Mouse (Mus musculus) CH12.LX (cell line): Measurements from ENCODE around the gene Actl6b. TPM values are rescaled to one million over a fixed set of nuclear protein-coding genes. Genes with fewer than 3 reads are reported as not detected.

Source experiments
- DNase-seq: peaks from one replicate; pipeline ENCODE4 v3.0.0-alpha.2; 2013; ENCODE audit errors: extremely low read depth
- H3K27ac ChIP-seq: 2 replicates; pipeline ENCODE4 v1.5.1; 2012; ENCODE audit warnings: low read depth, mild to moderate bottlenecking, control low read depth, moderate library complexity; ENCODE audit not compliant: insufficient read depth
- H3K27me3 ChIP-seq: replicated peaks from 2 replicates; pipeline ENCODE3; 2012; ENCODE audit warnings: inconsistent platforms
- H3K36me3 ChIP-seq, 2 experiments: replicated peaks in 1 of 2; 2 replicates each; pipeline versions ENCODE3 to v1.6.1; 2012; ENCODE audit warnings: inconsistent platforms in 1 of 2, low read length in 1 of 2, mild to moderate bottlenecking in 1 of 2, mixed read lengths in 1 of 2, moderate library complexity in 1 of 2; ENCODE audit not compliant: control insufficient read depth in 1 of 2, insufficient read depth in 1 of 2
- H3K4me1 ChIP-seq, 2 experiments: 2 replicates each; pipeline ENCODE4 v1.6.1; 2012; ENCODE audit warnings: inconsistent platforms in 1 of 2, moderate library complexity in 1 of 2; ENCODE audit not compliant: insufficient read depth in 2 of 2, control insufficient read depth in 1 of 2
- H3K4me2 ChIP-seq: 2 replicates; pipeline ENCODE4 v1.6.1; 2012; ENCODE audit warnings: low read depth, mild to moderate bottlenecking, control low read depth; ENCODE audit not compliant: poor library complexity, insufficient read depth, severe bottlenecking
- H3K4me3 ChIP-seq, 3 experiments: fragments of 150-350 bp in 1 of 3; sonication (generic) in 1 of 3; replicated peaks in 1 of 3; 2 replicates each; pipeline versions ENCODE3 to v1.5.1; 2011 to 2012; ENCODE audit warnings: low read depth in 2 of 3, low read length in 2 of 3, mild to moderate bottlenecking in 2 of 3, moderate library complexity in 2 of 3, control low read depth in 1 of 3, improper control_type of control experiment in 1 of 3, inconsistent platforms in 1 of 3, mixed read lengths in 1 of 3; ENCODE audit not compliant: poor library complexity in 1 of 3
- H3K79me2 ChIP-seq: replicated peaks from 2 replicates; pipeline ENCODE4 v1.6.1; 2012; ENCODE audit warnings: mild to moderate bottlenecking, moderate library complexity; ENCODE audit not compliant: control insufficient read depth, poor library complexity, insufficient read depth, severe bottlenecking; ENCODE audit errors: extremely low read depth
- H3K9ac ChIP-seq: 2 replicates; pipeline ENCODE4 v1.6.1; 2012; ENCODE audit warnings: low read depth, mild to moderate bottlenecking, control low read depth, moderate library complexity; ENCODE audit not compliant: insufficient read depth
- H3K9me3 ChIP-seq: replicated peaks from 2 replicates; pipeline ENCODE3; 2012; ENCODE audit warnings: low read length, inconsistent platforms, mixed read lengths
- CHD1 ChIP-seq: IDR thresholded peaks from 2 replicates; pipeline ENCODE4 v1.6.1; 2012; ENCODE audit warnings: low read depth, low read length, improper control_type of control experiment, inconsistent platforms
- E2F4 ChIP-seq: IDR thresholded peaks from 2 replicates; pipeline ENCODE4 v1.6.1; 2011; ENCODE audit warnings: low read depth, low read length, improper control_type of control experiment; ENCODE audit not compliant: insufficient replicate concordance
- KAT2A ChIP-seq: IDR thresholded peaks from 2 replicates; pipeline ENCODE4 v1.6.1; 2012; ENCODE audit warnings: low read length, improper control_type of control experiment, inconsistent platforms; ENCODE audit not compliant: insufficient replicate concordance
- MAZ ChIP-seq: IDR thresholded peaks from 2 replicates; pipeline ENCODE4 v1.6.1; 2012; ENCODE audit warnings: low read depth, mild to moderate bottlenecking, inconsistent platforms, low read length, improper control_type of control experiment, moderate library complexity
- PAX5 ChIP-seq: IDR thresholded peaks from 2 replicates; pipeline ENCODE4 v1.6.1; 2012; ENCODE audit warnings: low read length, inconsistent platforms, mixed read lengths
- POLR2A ChIP-seq: IDR thresholded peaks from 2 replicates; pipeline ENCODE4 v1.6.1; 2011; ENCODE audit warnings: low read depth, mild to moderate bottlenecking, improper control_type of control experiment, low read length
- RCOR1 ChIP-seq: conservative IDR thresholded peaks from 2 replicates; pipeline ENCODE4 v1.6.1; 2012; ENCODE audit warnings: low read depth, mild to moderate bottlenecking, inconsistent platforms, low read length, improper control_type of control experiment
- SIN3A ChIP-seq: IDR thresholded peaks from 2 replicates; pipeline ENCODE4 v1.6.1; 2012; ENCODE audit warnings: low read length, improper control_type of control experiment, inconsistent platforms
- TBP ChIP-seq: conservative IDR thresholded peaks from 2 replicates; pipeline ENCODE4 v1.6.1; 2011; ENCODE audit warnings: low read depth, low read length, improper control_type of control experiment
- USF1 ChIP-seq: IDR thresholded peaks from 2 replicates; pipeline ENCODE4 v1.6.1; 2014; ENCODE audit warnings: low read depth, mild to moderate bottlenecking, inconsistent platforms, low read length, improper control_type of control experiment
- ZKSCAN1 ChIP-seq: IDR thresholded peaks from 2 replicates; pipeline ENCODE4 v1.6.1; 2012; ENCODE audit warnings: low read depth, inconsistent platforms, low read length, improper control_type of control experiment, borderline replicate concordance
- ZMIZ1 ChIP-seq: IDR thresholded peaks from 2 replicates; pipeline ENCODE4 v1.6.1; 2012; ENCODE audit warnings: low read depth, mild to moderate bottlenecking, inconsistent platforms, low read length, improper control_type of control experiment
- ZNF384 ChIP-seq: IDR thresholded peaks from 2 replicates; pipeline ENCODE4 v1.6.1; 2012; ENCODE audit warnings: low read depth, low read length, improper control_type of control experiment, inconsistent platforms
- dilution Hi-C: fragments of 300-500 bp; cut with MboI; formaldehyde crosslinking; loops from 2 replicates; pipeline ENCODE4 v1.14.3; 2020; ENCODE audit warnings: low sequenced_read_pairs; ENCODE audit not compliant: extremely low pct_unique_long_range_greater_than_20kb, extremely low pct_ligation_motif_present
- in situ Hi-C: fragments of 300-500 bp; cut with MboI; formaldehyde crosslinking; loops from 3 replicates; pipeline ENCODE4 v1.14.3; 2019; ENCODE audit warnings: low sequenced_read_pairs, low pct_ligation_motif_present, low pct_unique_long_range_greater_than_20kb, mixed read lengths
- polyA plus RNA-seq: library from polyadenylated mRNA; unstranded; fragments of >175 nt; gene quantifications from 2 replicates; pipeline ENCODE4 v1.2.1, GENCODE M21; 2012; ENCODE audit warnings: low read depth; ENCODE audit not compliant: insufficient read length
- total RNA-seq, 2 experiments: library from RNA; depleted of rRNA; stranded (reverse); fragments of 300-350 nt in 1 of 2; fragments of >200 nt in 1 of 2; gene quantifications; 2 replicates each; pipeline ENCODE4 v1.2.3; 2012 to 2014

Gene Actl6b
- total and polyA plus RNA-seq, 3 experiments = not detected

- no peak overlapping the region for H3K4me3 ChIP-seq
Measured at GRCm38 (mm10) chr5:137610548-137611244, 57.4 kb downstream of the Actl6b start.

GRCm38 (mm10) chr5:137611245-137611602 lies 57.9 kb downstream of the Actl6b start:
- Histone ChIP-seq H3K9ac (no peak overlapping the region), H3K4me1 (peaks cover 0 to 11% of the 10 kb centered on the region in 2 experiments; a peak in 2 of 4 replicates), H3K79me2 (no peaks in the 10 kb centered on the region), H3K4me2 (no peak overlapping the region), H3K27me3 (no peaks in the 10 kb centered on the region), H3K9me3 (no peaks in the 10 kb centered on the region), H3K36me3 (peaks cover 0 to 24% of the 10 kb centered on the region in 2 experiments), H3K27ac (no peak overlapping the region), H3K4me3 (no peak overlapping the region)
- dilution Hi-C loops (no loop called here), in situ Hi-C loops (no loop called here)
- no peak for DNase-seq
- TF ChIP-seq ZMIZ1 (no peak), ZKSCAN1 (no peak), CHD1 (no peak), POLR2A (no peak), PAX5 (no peak), E2F4 (no peak)

More at GRCm38 (mm10) chr5:137610548-137611244, 57.4 kb downstream of the Actl6b start:
- Histone ChIP-seq H3K79me2 (no peaks in the 10 kb centered on the region), H3K9ac (no peak overlapping the region)
- dilution Hi-C loops = no loop called here
- no peak for TF ChIP-seq SIN3A
- TF ChIP-seq KAT2A = no peak
- no peak for TF ChIP-seq RCOR1
- no peak for TF ChIP-seq USF1
- no peak for TF ChIP-seq MAZ
- no peak for TF ChIP-seq ZNF384
- TF ChIP-seq, all 38 proteins: peak for 0
- Histone ChIP-seq H3K27me3 (no peaks in the 10 kb centered on the region), H3K27ac (no peak overlapping the region), H3K4me2 (no peak overlapping the region), H3K9me3 (no peaks in the 10 kb centered on the region), H3K4me1 (peaks cover 0 to 11% of the 10 kb centered on the region in 2 experiments; a peak in 2 of 4 replicates), H3K36me3 (peaks cover 0 to 27% of the 10 kb centered on the region in 2 experiments)
- DNase-seq = no peak
- in situ Hi-C loops = no loop called here

GRCm38 (mm10) chr5:137613076-137613475 lies 59.8 kb downstream of the Actl6b start:
- H3K27ac ChIP-seq = no peak overlapping the region
- H3K79me2 ChIP-seq = no peaks in the 10 kb centered on the region
- H3K4me2 ChIP-seq = no peak overlapping the region
- no peak for TF ChIP-seq CHD1
- TF ChIP-seq PAX5 = no peak
- TF ChIP-seq ZNF384 = no peak
- TF ChIP-seq TBP = no peak
- H3K4me1 ChIP-seq = peaks cover 0 to 11% of the 10 kb centered on the region in 2 experiments; a peak in 2 of 4 replicates
- in situ Hi-C loops = no loop called here
- dilution Hi-C loops = no loop called here
- H3K9ac ChIP-seq = no peak overlapping the region
- H3K4me3 ChIP-seq = no peak overlapping the region
- H3K36me3 ChIP-seq = peaks cover 0 to 9% of the 10 kb centered on the region in 2 experiments
- no peaks in the 10 kb centered on the region for H3K27me3 ChIP-seq
- no peaks in the 10 kb centered on the region for H3K9me3 ChIP-seq
- no peak for DNase-seq
